Mouse (Mus musculus) cortical plate, adult 2 months (tissue): ENCODE measurements around the gene Rai1. TPM values are rescaled to one million over a fixed set of nuclear protein-coding genes. Genes with fewer than 3 reads are reported as not detected.

Source experiments
- H3K27ac ChIP-seq: fragments of 200-500 bp; 2 replicates; pipeline ENCODE4 v1.5.1; 2012; ENCODE audit warnings: low read length, control low read depth, inconsistent platforms; ENCODE audit not compliant: insufficient read depth
- H3K4me1 ChIP-seq: fragments of 200-500 bp; 2 replicates; pipeline ENCODE4 v1.6.1; 2011; ENCODE audit warnings: low read length; ENCODE audit not compliant: control insufficient read depth, insufficient read depth
- H3K4me3 ChIP-seq: fragments of 200-500 bp; 2 replicates; pipeline ENCODE4 v1.5.1; 2011; ENCODE audit warnings: mild to moderate bottlenecking, low read length, control low read depth; ENCODE audit not compliant: insufficient read depth
- CTCF ChIP-seq: fragments of 200-500 bp; IDR thresholded peaks from 2 replicates; pipeline ENCODE4 v1.5.1; 2011; ENCODE audit warnings: mild to moderate bottlenecking, control low read depth, low read length; ENCODE audit not compliant: insufficient read depth; ENCODE audit errors: extremely low read depth
- POLR2A ChIP-seq: fragments of 200-500 bp; IDR thresholded peaks from 2 replicates; pipeline ENCODE4 v1.6.1; 2011; ENCODE audit warnings: mild to moderate bottlenecking, low read length, control low read depth; ENCODE audit not compliant: insufficient read depth; ENCODE audit errors: extremely low read depth
- polyA plus RNA-seq: library from polyadenylated mRNA; depleted of rRNA; stranded (reverse); fragments of >200 nt; gene quantifications from 2 replicates; pipeline ENCODE4 v1.2.3, GENCODE M21; 2012

The Rai1 gene
- polyA plus RNA-seq, 1 experiment = 41.8 TPM

- no peak overlapping the region for H3K27ac ChIP-seq
- TF ChIP-seq CTCF = no peak
- no peak for TF ChIP-seq POLR2A
- no peak overlapping the region for H3K4me3 ChIP-seq
- no peaks in the 10 kb centered on the region for H3K4me1 ChIP-seq
Measured at GRCm38 (mm10) chr11:60196344-60196743, 91.5 kb downstream of the Rai1 start.

- Histone ChIP-seq H3K4me3 (no peak overlapping the region), H3K27ac (no peak overlapping the region), H3K4me1 (no peaks in the 10 kb centered on the region)
- TF ChIP-seq POLR2A = no peak
- no peak for TF ChIP-seq CTCF
Measured at GRCm38 (mm10) chr11:60197998-60198619, 93.3 kb downstream of the Rai1 start.

- no peak overlapping the region for H3K4me3 ChIP-seq
- no peaks in the 10 kb centered on the region for H3K4me1 ChIP-seq
- H3K27ac ChIP-seq = no peak overlapping the region
- TF ChIP-seq POLR2A (no peak), CTCF (no peak)
Measured at GRCm38 (mm10) chr11:60198651-60199050, 93.8 kb downstream of the Rai1 start.

GRCm38 (mm10) chr11:60199702-60200184 lies 94.9 kb downstream of the Rai1 start:
- Histone ChIP-seq H3K4me1 (no peaks in the 10 kb centered on the region), H3K4me3 (no peak overlapping the region), H3K27ac (no peak overlapping the region)
- TF ChIP-seq POLR2A (no peak), CTCF (peak; percentile 94)

GRCm38 (mm10) chr11:60200384-60200783 lies 95.6 kb downstream of the Rai1 start:
- TF ChIP-seq CTCF = no peak
- no peak for TF ChIP-seq POLR2A
- no peak overlapping the region for H3K27ac ChIP-seq

GRCm38 (mm10) chr11:60202710-60203638 lies 98.2 kb downstream of the Rai1 start:
- H3K27ac ChIP-seq = no peak overlapping the region
- TF ChIP-seq CTCF (no peak), POLR2A (no peak)
- H3K4me3 ChIP-seq = no peak overlapping the region
- no peaks in the 10 kb centered on the region for H3K4me1 ChIP-seq

More at GRCm38 (mm10) chr11:60200384-60200783, 95.6 kb downstream of the Rai1 start:
- Histone ChIP-seq H3K4me3 (no peak overlapping the region), H3K4me1 (no peaks in the 10 kb centered on the region)

GRCm38 (mm10) chr11:60205026-60205425 lies 100.2 kb downstream of the Rai1 start:
- TF ChIP-seq POLR2A (no peak), CTCF (no peak)
- no peak overlapping the region for H3K27ac ChIP-seq
- no peaks in the 10 kb centered on the region for H3K4me1 ChIP-seq
- no peak overlapping the region for H3K4me3 ChIP-seq

- Histone ChIP-seq H3K27ac (no peak overlapping the region), H3K4me3 (no peak overlapping the region), H3K4me1 (peaks cover 2% of the 10 kb centered on the region; the same call in 1 of the 2 replicates)
- no peak for TF ChIP-seq CTCF
- no peak for TF ChIP-seq POLR2A
Measured at GRCm38 (mm10) chr11:60206207-60206606, 101.4 kb downstream of the Rai1 start.

GRCm38 (mm10) chr11:60208201-60208600 lies 103.4 kb downstream of the Rai1 start:
- TF ChIP-seq CTCF = no peak
- TF ChIP-seq POLR2A = no peak
- H3K27ac ChIP-seq = no peak overlapping the region
- peaks cover 2% of the 10 kb centered on the region; the same call in 1 of the 2 replicates for H3K4me1 ChIP-seq
- peak overlapping the region; percentile 49 for H3K4me3 ChIP-seq

GRCm38 (mm10) chr11:60208712-60209111 lies 103.9 kb downstream of the Rai1 start:
- Histone ChIP-seq H3K27ac (peak overlapping the region; percentile 2; the same call in 1 of the 2 replicates), H3K4me3 (peak overlapping the region; percentile 49), H3K4me1 (peaks cover 2% of the 10 kb centered on the region; the same call in 1 of the 2 replicates)
- TF ChIP-seq CTCF = no peak
- no peak for TF ChIP-seq POLR2A
